Mouse (Mus musculus) gastrocnemius, adult 8-10 months (tissue): ENCODE measurements at regions not wholly inside any gene's neighbourhood (a gene's known extent, or its start where the extent isn't known, plus 50 kb on each side); places are given as distances from the start of the nearest gene placed in this dataset.

Experiments
- DNase-seq, 2 experiments: peaks; one replicate each; pipeline ENCODE4 v3.0.0; 2022; ENCODE audit warnings: low spot score in 2 of 2

- peak; percentile 60 to 67 for DNase-seq
Observed at GRCm38 (mm10) chr10:23611183-23611582, 175.9 kb downstream of the Rps12 start.

DNA sequence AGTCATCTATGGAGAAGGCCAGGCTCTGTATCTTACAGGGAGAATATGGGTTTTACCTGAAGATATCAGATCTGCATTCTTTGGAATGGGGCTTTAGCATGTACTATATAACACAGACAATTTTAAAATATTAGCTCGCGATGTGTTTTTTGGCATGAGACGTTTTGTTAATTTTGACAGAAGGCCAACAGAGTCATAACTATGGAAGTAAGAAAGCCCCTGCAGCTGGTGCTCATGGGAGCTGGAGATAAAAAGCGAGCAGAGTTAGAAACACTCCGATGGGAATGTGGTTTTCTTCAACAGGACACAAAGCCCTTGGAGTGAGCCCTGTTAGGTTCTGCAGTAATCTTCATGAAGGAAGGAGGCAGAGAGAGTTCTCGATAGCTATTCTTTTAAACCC lies 176.6 kb downstream of the Rps12 start:
- DNase-seq, result no peak

- no peak for DNase-seq
Observed at GRCm38 (mm10) chr10:23610046-23610445, 177.0 kb downstream of the Rps12 start.

GRCm38 (mm10) chr10:23609270-23609914 lies 177.7 kb downstream of the Rps12 start:
- peak; percentile 34 to 59 for DNase-seq

DNA sequence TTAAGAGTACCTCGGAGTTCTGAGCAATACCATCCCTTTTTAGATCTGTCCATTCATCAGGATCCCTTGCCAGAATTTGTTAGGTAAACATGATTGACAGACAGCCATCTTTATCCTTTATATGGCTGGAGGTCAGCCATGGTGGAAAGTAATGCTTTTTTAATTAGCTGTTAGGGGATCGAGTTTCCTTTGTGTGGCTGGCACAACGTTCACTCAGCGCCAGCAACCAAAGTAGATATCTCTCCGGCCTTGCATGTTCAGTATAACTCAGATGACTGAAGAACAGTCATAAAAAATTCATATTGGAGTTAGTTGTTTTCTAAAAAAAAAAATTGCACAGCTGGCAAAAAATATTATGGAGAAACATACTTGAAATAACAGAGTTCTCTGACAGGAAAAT lies 186.4 kb downstream of the Rps12 start:
- DNase-seq, result no peak

- DNase-seq, result no peak
Observed at GRCm38 (mm10) chr10:23595541-23595940, 191.5 kb downstream of the Rps12 start.

GRCm38 (mm10) chr10:23580230-23580629 lies 206.8 kb downstream of the Rps12 start:
- no peak for DNase-seq

- no peak for DNase-seq
Observed at GRCm38 (mm10) chr10:23571013-23571412, 216.1 kb downstream of the Rps12 start.

GRCm38 (mm10) chr10:23569386-23569785 lies 217.7 kb downstream of the Rps12 start:
- no peak for DNase-seq

DNA sequence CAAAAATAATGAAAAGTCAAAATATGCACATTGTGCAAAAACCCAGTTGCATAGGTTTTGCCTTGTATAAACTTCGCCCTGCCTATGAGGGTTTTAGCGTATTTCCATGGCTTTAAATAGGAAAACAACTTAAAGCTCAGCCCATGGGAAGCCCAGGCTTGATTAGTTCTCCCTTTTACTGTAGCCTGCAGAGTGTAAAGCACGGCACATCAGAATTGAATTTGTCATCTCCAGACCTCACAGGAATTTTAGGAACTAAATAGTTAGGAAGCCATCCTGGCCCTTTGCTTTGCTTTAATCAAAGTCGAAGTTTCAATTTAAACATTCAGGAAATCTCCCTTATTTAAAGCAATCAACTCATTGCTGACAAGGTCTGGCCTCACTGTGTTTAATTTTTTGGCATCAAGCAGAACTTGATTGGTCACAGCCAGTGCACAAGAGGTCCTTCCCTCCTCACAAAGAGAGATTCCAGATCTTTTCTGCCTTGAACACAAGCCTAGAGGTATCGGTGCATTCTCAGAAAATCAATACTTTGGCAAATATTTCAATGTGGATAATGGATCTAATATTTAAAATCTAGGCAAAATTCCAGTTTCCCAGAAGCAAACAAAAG lies 211.8 kb upstream of the Eya4 start:
- DNase-seq, result no peak

DNA sequence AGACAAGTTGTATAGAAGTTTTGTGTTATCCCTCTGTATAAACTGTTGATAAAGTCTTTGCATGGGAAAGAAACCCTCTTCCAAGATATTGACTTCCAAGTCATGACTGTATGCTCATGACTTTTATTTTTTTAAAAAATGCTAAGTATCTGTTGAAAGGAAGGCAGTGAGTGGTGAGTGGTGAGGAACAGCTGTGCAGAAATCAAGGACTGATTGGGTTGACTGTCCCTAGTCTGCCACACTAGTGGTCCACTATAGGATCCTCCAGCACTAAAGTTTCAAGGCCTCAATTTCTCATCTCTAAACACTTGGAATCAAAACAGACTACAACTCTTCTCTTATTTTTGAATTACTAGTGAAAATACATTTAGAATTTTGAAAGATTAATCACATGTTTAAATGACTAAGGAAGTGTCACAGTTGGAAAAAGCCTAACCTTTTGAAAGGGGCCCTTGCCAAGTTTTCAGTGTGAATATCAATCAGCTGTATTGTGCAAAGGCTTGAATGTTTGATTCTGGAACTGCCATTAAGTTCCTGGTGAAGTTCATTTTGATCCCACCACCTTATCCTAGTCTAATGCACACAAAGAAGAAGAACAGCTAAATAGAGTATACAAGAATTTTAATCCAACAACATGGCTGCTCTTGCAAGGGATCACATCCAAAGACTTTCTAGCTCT lies 209.5 kb upstream of the Eya4 start:
- DNase-seq, result no peak

DNA sequence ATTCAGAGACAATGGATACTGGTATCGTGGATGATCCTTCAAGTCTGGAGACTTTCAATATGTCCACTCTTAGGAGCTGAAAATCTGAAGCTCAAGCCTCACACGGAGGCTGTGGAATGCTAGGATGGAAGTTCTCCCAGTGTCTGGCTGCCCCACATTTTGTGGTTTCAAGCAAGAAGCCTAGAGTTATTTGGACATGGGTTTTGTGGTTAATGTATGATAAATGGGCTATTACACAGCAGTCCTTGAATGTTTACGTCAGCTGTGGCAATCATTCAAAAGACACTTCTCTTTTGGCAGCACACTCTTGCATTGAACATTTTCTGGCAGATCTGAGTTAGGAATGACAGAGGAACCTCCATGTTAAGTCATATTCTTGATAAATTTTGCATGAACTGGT lies 207.2 kb upstream of the Eya4 start:
- DNase-seq, result no peak

- no peak for DNase-seq
Observed at GRCm38 (mm10) chr10:23549207-23549606, 198.6 kb upstream of the Eya4 start.

GRCm38 (mm10) chr10:23548322-23548721 lies 197.7 kb upstream of the Eya4 start:
- no peak for DNase-seq

- peak; percentile 21 to 27 for DNase-seq
Observed at GRCm38 (mm10) chr10:23542712-23543111, 192.1 kb upstream of the Eya4 start.

DNA sequence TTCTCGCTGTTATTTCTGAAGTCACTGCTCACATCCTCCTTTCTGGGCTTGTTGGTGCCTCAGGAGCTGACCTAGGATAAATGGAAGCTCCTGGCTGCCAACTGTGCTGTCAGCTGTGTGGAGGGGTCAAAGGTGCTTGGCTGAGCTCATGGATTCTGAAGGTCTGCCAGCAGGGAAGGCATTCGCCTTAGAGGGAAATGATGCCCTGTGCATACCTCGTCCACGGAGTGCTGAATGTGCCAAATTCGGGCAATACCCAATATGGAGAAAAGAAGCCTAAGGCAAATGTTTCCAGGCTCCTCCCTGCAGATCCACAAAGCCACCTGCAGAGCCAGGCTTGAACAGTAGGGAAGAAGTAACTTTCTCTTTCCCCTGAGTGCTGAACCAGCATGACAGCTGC lies 191.3 kb upstream of the Eya4 start:
- peak; percentile 18 to 60 for DNase-seq

DNA sequence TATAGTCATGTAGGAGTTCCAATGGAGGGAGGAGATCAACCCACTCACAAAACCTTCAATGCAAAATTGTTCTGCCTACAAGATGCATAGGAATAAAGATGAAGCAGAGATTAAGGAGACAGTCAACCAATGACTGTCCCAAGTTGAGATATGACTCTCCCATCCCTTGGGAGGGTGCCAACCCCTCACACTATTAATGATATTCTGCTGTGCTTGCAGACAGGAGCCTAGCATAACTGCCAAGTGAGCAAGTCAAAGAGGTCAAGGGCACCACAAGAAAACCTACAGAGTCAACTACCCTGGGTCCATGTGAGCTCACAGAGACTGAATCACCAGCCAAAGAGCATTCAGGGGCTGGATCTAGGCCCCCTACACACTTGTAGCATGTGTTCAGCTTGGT lies 184.1 kb upstream of the Eya4 start:
- no peak for DNase-seq

- DNase-seq, result no peak
Observed at GRCm38 (mm10) chr10:23531964-23532758, 181.6 kb upstream of the Eya4 start.

DNA sequence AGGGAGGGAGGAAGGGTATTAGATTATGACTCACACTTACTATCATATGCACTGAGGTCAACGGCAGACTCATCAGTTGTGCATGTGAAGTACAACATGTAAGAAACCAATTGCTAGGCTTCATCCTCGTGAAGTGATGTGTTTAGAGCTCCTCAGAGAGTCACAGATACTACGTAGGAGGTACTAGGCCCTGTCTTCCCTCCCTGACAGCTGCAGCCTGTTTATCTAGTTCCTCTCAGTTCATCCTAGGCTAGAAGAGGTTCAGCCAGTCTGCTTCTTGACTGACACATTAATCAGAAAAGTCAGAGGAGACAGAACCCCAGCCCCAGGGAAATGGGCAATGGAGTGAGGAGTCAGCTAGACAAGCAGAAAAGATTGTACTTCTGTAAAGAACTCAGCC lies 180.1 kb upstream of the Eya4 start:
- DNase-seq, result no peak

- DNase-seq, result no peak
Observed at GRCm38 (mm10) chr10:23526796-23527195, 176.2 kb upstream of the Eya4 start.

GRCm38 (mm10) chr10:23522664-23523063 lies 172.1 kb upstream of the Eya4 start:
- no peak for DNase-seq

DNA sequence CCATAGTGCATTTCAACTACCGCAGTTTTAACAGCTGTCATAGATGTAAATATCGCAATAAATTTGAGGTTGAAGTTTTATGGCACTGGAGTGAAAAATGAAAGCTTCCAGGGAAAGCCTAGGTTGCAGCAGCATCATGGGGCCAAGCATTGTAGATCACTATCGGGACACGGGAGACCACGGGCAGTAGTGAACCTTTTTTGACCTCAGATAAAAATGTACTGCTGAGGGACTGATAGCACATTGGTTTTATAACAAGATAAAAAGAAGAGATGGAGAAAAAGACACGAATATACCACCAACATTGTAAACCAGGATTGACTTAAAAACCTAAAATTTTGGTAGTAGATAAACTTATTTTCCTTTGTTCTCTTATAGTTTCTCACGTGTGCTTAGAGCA lies 143.1 kb upstream of the Eya4 start:
- DNase-seq, result no peak
